Mouse (Mus musculus) liver, adult 2 months (tissue): ENCODE measurements around the gene Patl2.

Experiments used
- CTCF ChIP-seq: fragments of 200-500 bp; IDR thresholded peaks from 2 replicates; pipeline ENCODE4 v1.5.1; 2011; ENCODE audit warnings: low read depth, low read length, control low read depth
- POLR2A ChIP-seq: fragments of 200-500 bp; IDR thresholded peaks from 2 replicates; pipeline ENCODE4 v1.6.1; 2011; ENCODE audit warnings: low read length, control low read depth; ENCODE audit not compliant: insufficient read depth; ENCODE audit errors: extremely low read depth

GRCm38 (mm10) chr2:122201501-122201900 is 15.5 kb upstream of the Patl2 start:
- TF ChIP-seq POLR2A (no peak), CTCF (no peak)
